Mouse (Mus musculus) midbrain, embryonic 15.5 days (tissue): Measurements from ENCODE around the gene Gusb. TPM values are rescaled to one million over a fixed set of nuclear protein-coding genes. Genes with fewer than 3 reads are reported as not detected.
"Not testable (repeated sequence)": the region's sequence is repeated elsewhere in the genome, so short reads cannot be mapped to it uniquely, and the experiment has no call there.

Experiments
- ATAC-seq: fragments of 200-750 bp; cut with Nextera tagmentation; replicated peaks from 2 replicates; pipeline ENCODE4 v1.8.0; 2017; ENCODE audit warnings: moderate TSS enrichment
- H3K27ac ChIP-seq: fragments of 300-500 bp; sonication (generic); 2 replicates; pipeline ENCODE4 v1.5.1; 2015; ENCODE audit warnings: mild to moderate bottlenecking, inconsistent platforms
- H3K27me3 ChIP-seq: fragments of 300-500 bp; sonication (generic); replicated peaks from 2 replicates; pipeline ENCODE4 v1.6.1; 2015; ENCODE audit warnings: inconsistent platforms
- H3K36me3 ChIP-seq: fragments of 300-500 bp; sonication (generic); replicated peaks from 2 replicates; pipeline ENCODE4 v1.6.1; 2015; ENCODE audit warnings: inconsistent platforms
- H3K4me1 ChIP-seq: fragments of 300-500 bp; sonication (generic); 2 replicates; pipeline ENCODE4 v1.6.1; 2015; ENCODE audit warnings: inconsistent platforms
- H3K4me2 ChIP-seq: fragments of 300-500 bp; sonication (generic); 2 replicates; pipeline ENCODE4 v1.6.1; 2015; ENCODE audit warnings: inconsistent platforms, mild to moderate bottlenecking, moderate library complexity
- H3K4me3 ChIP-seq: fragments of 300-500 bp; sonication (generic); 2 replicates; pipeline ENCODE4 v1.5.1; 2015; ENCODE audit warnings: mild to moderate bottlenecking, inconsistent platforms
- H3K9ac ChIP-seq: fragments of 300-500 bp; sonication (generic); 2 replicates; pipeline ENCODE4 v1.6.1; 2015; ENCODE audit warnings: mild to moderate bottlenecking, inconsistent platforms
- H3K9me3 ChIP-seq: fragments of 300-500 bp; sonication (generic); 2 replicates; pipeline ENCODE4 v1.6.1; 2016; ENCODE audit warnings: inconsistent platforms
- WGBS: fragments of 180-500 bp; shearing (Covaris S2); methylation state at CpG from one replicate; pipeline ENCODE4 v1.1.7; 2015; ENCODE audit warnings: mixed read lengths; 5-methylcytosine and 5-hydroxymethylcytosine counted together
- polyA plus RNA-seq: library from polyadenylated mRNA; unstranded; fragments of >200 nt; fragmentation: Nextera tagmentation; extraction: Ambion mirVana; gene quantifications from 2 replicates; pipeline ENCODE4 v1.2.1, GENCODE M21; 2015

Gene Gusb
- polyA plus RNA-seq, 1 experiment from 2014 or later = 30.6 TPM

GRCm38 (mm10) chr5:130037752-130038455 is 35.1 kb upstream of the Gusb start:
- no peak overlapping the region for H3K4me3 ChIP-seq
- ATAC-seq = no peak
- H3K9me3 ChIP-seq = no peaks in the 10 kb centered on the region
- H3K4me2 ChIP-seq = no peak overlapping the region
- 65% methylated on average over 19 of the region's 19 CpGs for WGBS
- peaks cover 23% of the 10 kb centered on the region for H3K36me3 ChIP-seq
- no peak overlapping the region for H3K27ac ChIP-seq
- no peak overlapping the region for H3K9ac ChIP-seq
- no peaks in the 10 kb centered on the region for H3K4me1 ChIP-seq
- no peaks in the 10 kb centered on the region for H3K27me3 ChIP-seq

DNA sequence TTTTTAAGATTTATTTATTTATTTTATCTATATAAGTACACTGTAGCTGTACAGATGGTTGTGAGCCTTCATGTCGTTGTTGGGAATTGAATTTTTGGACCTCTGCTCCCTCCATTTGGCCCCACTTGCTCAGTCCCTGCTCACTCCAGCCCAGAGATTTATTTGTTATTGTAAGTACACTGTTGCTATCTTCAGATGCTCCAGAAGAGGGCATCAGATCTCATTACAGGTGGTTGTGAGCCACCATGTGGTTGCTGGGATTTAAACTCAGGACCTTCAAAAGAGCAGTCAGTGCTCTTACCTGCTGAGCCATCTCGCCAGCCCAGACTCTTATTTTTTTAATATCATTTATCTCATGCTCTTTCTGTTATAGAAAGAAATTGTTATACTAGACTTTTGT is 33.5 kb upstream of the Gusb start:
- peaks cover 12% of the 10 kb centered on the region; the same call in 1 of the 2 replicates for H3K36me3 ChIP-seq
- not testable (repeated sequence) for H3K27me3 ChIP-seq, H3K4me2 ChIP-seq, H3K9me3 ChIP-seq, ATAC-seq, H3K4me1 ChIP-seq, H3K9ac ChIP-seq, H3K4me3 ChIP-seq, H3K27ac ChIP-seq
- 64% methylated on average over 2 of the region's 2 CpGs for WGBS

DNA sequence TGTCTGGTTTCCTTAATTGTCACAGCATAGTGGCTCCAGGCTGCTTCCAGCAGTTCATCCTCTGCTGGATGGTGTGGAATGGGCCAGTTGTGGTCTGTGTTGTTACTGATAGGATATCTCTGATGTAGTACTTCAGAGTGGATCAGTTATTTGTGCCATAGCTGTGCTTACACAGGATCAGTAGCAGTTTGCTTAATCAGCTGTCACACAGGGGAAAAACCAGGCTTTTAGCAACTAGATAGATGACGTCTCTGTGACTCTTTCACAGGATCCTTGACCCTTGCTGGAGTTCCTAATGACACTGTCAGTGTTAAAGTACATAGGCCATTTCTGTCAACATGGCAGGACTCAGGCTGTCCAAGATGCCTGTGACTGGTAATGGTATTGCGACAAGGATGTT is 31.0 kb upstream of the Gusb start:
- H3K9ac ChIP-seq = no peak overlapping the region
- 88% methylated on average over 2 of the region's 2 CpGs for WGBS
- no peak for ATAC-seq
- no peaks in the 10 kb centered on the region for H3K9me3 ChIP-seq
- H3K4me1 ChIP-seq = peaks cover 9% of the 10 kb centered on the region
- no peak overlapping the region for H3K4me2 ChIP-seq
- H3K4me3 ChIP-seq = no peak overlapping the region
- 0 out of 2 replicates have a peak, but pooled peaks cover 5% of the 10 kb centered on the region for H3K36me3 ChIP-seq
- no peaks in the 10 kb centered on the region for H3K27me3 ChIP-seq
- no peak overlapping the region for H3K27ac ChIP-seq

DNA sequence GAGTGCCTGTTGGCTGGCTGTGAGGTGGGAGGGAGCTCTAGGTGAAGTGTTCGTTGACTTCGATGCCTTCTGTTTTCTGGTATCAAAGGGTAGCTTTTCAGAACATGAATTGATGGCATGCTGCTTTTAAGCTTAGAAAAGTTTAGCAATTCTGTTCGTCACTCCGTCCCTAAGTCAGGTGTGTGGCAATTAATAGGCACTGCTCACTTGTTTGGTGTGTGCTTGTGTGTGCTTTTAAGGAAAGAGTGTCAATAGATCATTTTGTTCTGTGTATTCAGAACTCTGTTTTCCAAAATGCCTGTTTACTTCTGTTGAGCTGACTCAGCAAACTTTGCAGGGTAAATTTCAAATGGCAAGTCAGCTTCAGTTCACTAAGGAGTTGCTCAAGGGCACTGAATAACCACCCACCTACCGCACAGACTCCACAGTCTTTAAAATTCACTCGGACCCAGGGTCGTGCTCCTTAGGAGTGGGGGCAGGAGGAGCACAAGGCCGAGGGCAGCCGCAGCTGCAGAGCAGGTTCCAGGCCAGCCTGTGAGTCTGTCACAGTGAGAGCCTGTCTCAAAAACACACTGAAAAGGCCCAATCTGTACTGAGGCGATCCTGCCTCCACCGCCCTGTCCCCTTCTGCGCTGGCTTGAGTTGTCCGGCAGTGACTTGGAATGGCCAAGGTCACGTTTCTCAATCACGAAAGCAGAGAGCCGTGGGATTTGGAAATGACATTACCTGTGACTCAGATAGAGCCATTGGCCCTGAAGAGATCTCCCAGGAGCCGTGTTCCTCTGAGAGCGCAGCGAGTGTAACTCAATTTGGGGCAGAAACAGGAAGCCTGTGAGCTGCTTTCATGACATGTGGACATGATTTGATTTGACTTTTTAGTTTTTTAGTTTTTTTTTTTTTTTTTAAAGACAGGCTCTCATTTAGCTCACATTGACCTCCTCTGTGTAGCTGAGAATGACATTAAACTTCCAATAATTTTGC is 28.9 kb upstream of the Gusb start:
- H3K27ac ChIP-seq = no peak overlapping the region
- no peak overlapping the region for H3K4me2 ChIP-seq
- no peaks in the 10 kb centered on the region for H3K27me3 ChIP-seq
- H3K9ac ChIP-seq = no peak overlapping the region
- H3K4me3 ChIP-seq = no peak overlapping the region
- H3K9me3 ChIP-seq = no peaks in the 10 kb centered on the region
- H3K4me1 ChIP-seq = peaks cover 9% of the 10 kb centered on the region
- H3K36me3 ChIP-seq = 0 out of 2 replicates have a peak, but pooled peaks cover 5% of the 10 kb centered on the region
- 92% methylated on average over 19 of the region's 19 CpGs for WGBS
- ATAC-seq = no peak

- H3K4me3 ChIP-seq = peak within 1 kb of the TSS; percentile 90
- peak; percentile 85 for ATAC-seq
- no peaks in the 10 kb centered on the region for H3K27me3 ChIP-seq
- peak within 1 kb of the TSS; percentile 90 for H3K9ac ChIP-seq
- peak within 1 kb of the TSS; percentile 73 for H3K4me2 ChIP-seq
- 2% methylated on average over 51 of the region's 51 CpGs for WGBS
- H3K4me1 ChIP-seq = peaks cover 10% of the 10 kb centered on the region
- H3K9me3 ChIP-seq = no peaks in the 10 kb centered on the region
- H3K36me3 ChIP-seq = no peaks in the 10 kb centered on the region
- H3K27ac ChIP-seq = peak within 1 kb of the TSS; percentile 96
Observed at GRCm38 (mm10) chr5:130029142-130029897, 26.5 kb upstream of the Gusb start, which contains the start of the genes Asl and Crcp. Gene Asl, minus strand, starts transcription at chr5:130029247. Gene Crcp, plus strand, starts transcription at chr5:130029290.

GRCm38 (mm10) chr5:130027696-130028095 is 24.8 kb upstream of the Gusb start:
- H3K9me3 ChIP-seq = no peaks in the 10 kb centered on the region
- H3K27me3 ChIP-seq = no peaks in the 10 kb centered on the region
- H3K4me3 ChIP-seq = no peak overlapping the region
- H3K27ac ChIP-seq = no peak overlapping the region
- WGBS = 91% methylated on average over 7 of the region's 7 CpGs
- no peaks in the 10 kb centered on the region for H3K36me3 ChIP-seq
- no peak for ATAC-seq
- H3K4me1 ChIP-seq = peaks cover 17% of the 10 kb centered on the region
- H3K9ac ChIP-seq = no peak overlapping the region
- H3K4me2 ChIP-seq = no peak overlapping the region

DNA sequence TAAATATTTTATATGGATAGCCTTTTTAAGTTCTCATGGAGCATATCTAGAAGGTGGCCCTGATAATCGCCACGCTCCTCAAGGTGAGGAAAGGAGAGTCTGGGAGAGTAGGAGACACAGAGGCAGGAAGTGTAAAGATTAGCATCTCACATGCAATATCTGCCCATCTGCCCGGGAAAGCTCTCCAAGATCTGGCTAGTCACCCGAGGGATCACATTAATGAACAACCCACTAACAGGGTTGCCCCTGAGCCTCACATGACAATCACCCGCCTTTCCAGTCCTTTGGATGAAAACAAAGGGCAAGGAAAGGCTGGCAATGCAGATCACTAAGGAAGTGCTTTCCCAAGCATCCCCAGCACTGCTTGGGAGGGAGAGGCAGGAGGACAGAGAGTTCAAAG is 24.3 kb upstream of the Gusb start:
- no peaks in the 10 kb centered on the region for H3K9me3 ChIP-seq
- H3K4me3 ChIP-seq = no peak overlapping the region
- no peaks in the 10 kb centered on the region for H3K36me3 ChIP-seq
- H3K27ac ChIP-seq = no peak overlapping the region
- H3K4me2 ChIP-seq = no peak overlapping the region
- no peak overlapping the region for H3K9ac ChIP-seq
- no peaks in the 10 kb centered on the region for H3K27me3 ChIP-seq
- 76% methylated on average over 5 of the region's 5 CpGs for WGBS
- H3K4me1 ChIP-seq = peaks cover 17% of the 10 kb centered on the region
- no peak for ATAC-seq

GRCm38 (mm10) chr5:130023767-130024539 is 21.1 kb upstream of the Gusb start:
- Histone ChIP-seq H3K4me3 (peak overlapping the region; percentile 56), H3K9me3 (no peaks in the 10 kb centered on the region), H3K4me1 (peaks cover 8% of the 10 kb centered on the region), H3K4me2 (peak overlapping the region; percentile 85), H3K9ac (peak overlapping the region; percentile 52), H3K27me3 (no peaks in the 10 kb centered on the region), H3K27ac (peak overlapping the region; percentile 84), H3K36me3 (no peaks in the 10 kb centered on the region)
- ATAC-seq = peak; percentile 91
- WGBS = under 1% methylated on average over 32 of the region's 32 CpGs

- 44% methylated on average over 12 of the region's 12 CpGs for WGBS
- no peak overlapping the region for H3K9ac ChIP-seq
- no peak for ATAC-seq
Observed at GRCm38 (mm10) chr5:130023067-130023766, 20.4 kb upstream of the Gusb start.

GRCm38 (mm10) chr5:130022366-130022765 is 19.5 kb upstream of the Gusb start:
- no peak overlapping the region for H3K27ac ChIP-seq
- no peak overlapping the region for H3K4me3 ChIP-seq
- H3K27me3 ChIP-seq = no peaks in the 10 kb centered on the region
- H3K9me3 ChIP-seq = no peaks in the 10 kb centered on the region
- no peak overlapping the region for H3K9ac ChIP-seq
- no peaks in the 10 kb centered on the region for H3K36me3 ChIP-seq
- H3K4me1 ChIP-seq = peaks cover 8% of the 10 kb centered on the region
- no peak for ATAC-seq
- H3K4me2 ChIP-seq = no peak overlapping the region
- WGBS = 85% methylated on average over 7 of the region's 7 CpGs

More at GRCm38 (mm10) chr5:130023067-130023766, 20.4 kb upstream of the Gusb start:
- Histone ChIP-seq H3K27me3 (no peaks in the 10 kb centered on the region), H3K4me1 (peaks cover 8% of the 10 kb centered on the region), H3K4me3 (peak overlapping the region; percentile 56), H3K36me3 (no peaks in the 10 kb centered on the region), H3K9me3 (no peaks in the 10 kb centered on the region), H3K4me2 (peak overlapping the region; percentile 85), H3K27ac (no peak overlapping the region)
